Mouse (Mus musculus): ENCODE results near the gene Wdhd1. TPM values are rescaled to one million over a fixed set of nuclear protein-coding genes. Genes with fewer than 3 reads are reported as not detected.

The Wdhd1 gene
- polyA plus RNA-seq, 1 experiment from 2014 or later, result 2.7 TPM

- Histone ChIP-seq H3K9ac (replicated peaks; ENCODE audit: low read depth) (no peak overlapping the region), H3K27me3 (replicated peaks; ENCODE audit: insufficient read depth, low read length) (no peaks in the 10 kb centered on the region), H3K36me3 (ENCODE audit: insufficient read depth, low read length) (no peaks in the 10 kb centered on the region; the same call in 1 of the 2 replicates), H3K4me3 (ENCODE audit: low read depth, low read length) (no peak overlapping the region), H3K4me1 (ENCODE audit: insufficient read depth, low read depth, low read length) (no peaks in the 10 kb centered on the region), H3K4me2 (replicated peaks; ENCODE audit: low read depth, low read length) (no peak overlapping the region), H3K27ac (ENCODE audit: low read length) (no peak overlapping the region), H3K9me3 (ENCODE audit: low read length) (no peaks in the 10 kb centered on the region)
- ATAC-seq (no peak), DNase-seq (ENCODE audit: low spot score) (no peak)
- no peak for TF ChIP-seq EP300 (IDR thresholded peaks at IDR 0.05)
- 45% methylated on average over 1 of the region's 1 CpGs for WGBS
These were observed 9.6 kb upstream of the Wdhd1 start for GRCm38 (mm10) chr14:47286215-47286614.

GRCm38 (mm10) chr14:47285271-47285670 is 8.6 kb upstream of the Wdhd1 start:
- Histone ChIP-seq H3K9ac (replicated peaks; ENCODE audit: low read depth) (no peak overlapping the region), H3K4me3 (ENCODE audit: low read depth, low read length) (no peak overlapping the region), H3K36me3 (ENCODE audit: insufficient read depth, low read length) (no peaks in the 10 kb centered on the region; the same call in 1 of the 2 replicates), H3K4me1 (ENCODE audit: insufficient read depth, low read depth, low read length) (no peaks in the 10 kb centered on the region), H3K27ac (ENCODE audit: low read length) (no peak overlapping the region), H3K4me2 (replicated peaks; ENCODE audit: low read depth, low read length) (no peak overlapping the region), H3K9me3 (ENCODE audit: low read length) (no peaks in the 10 kb centered on the region), H3K27me3 (replicated peaks; ENCODE audit: insufficient read depth, low read length) (no peaks in the 10 kb centered on the region)
- ATAC-seq (no peak), DNase-seq (ENCODE audit: low spot score) (no peak)
- no peak for TF ChIP-seq CTCF (IDR thresholded peaks at IDR 0.05)
- no peak for TF ChIP-seq EP300 (IDR thresholded peaks at IDR 0.05)
- WGBS, result 97% methylated on average over 2 of the region's 2 CpGs

- TF ChIP-seq CTCF (IDR thresholded peaks at IDR 0.05) (no peak), EP300 (IDR thresholded peaks at IDR 0.05) (no peak)
- Histone ChIP-seq H3K27ac (ENCODE audit: low read length) (no peak overlapping the region), H3K9ac (replicated peaks; ENCODE audit: low read depth) (no peak overlapping the region), H3K4me3 (ENCODE audit: low read depth, low read length) (no peak overlapping the region), H3K4me1 (ENCODE audit: insufficient read depth, low read depth, low read length) (no peaks in the 10 kb centered on the region), H3K27me3 (replicated peaks; ENCODE audit: insufficient read depth, low read length) (no peaks in the 10 kb centered on the region), H3K4me2 (replicated peaks; ENCODE audit: low read depth, low read length) (no peak overlapping the region), H3K36me3 (ENCODE audit: insufficient read depth, low read length) (no peaks in the 10 kb centered on the region), H3K9me3 (ENCODE audit: low read length) (no peaks in the 10 kb centered on the region)
- DNase-seq (ENCODE audit: low spot score) (peak; percentile 12), ATAC-seq (no peak)
- WGBS, result 43% methylated on average over 7 of the region's 7 CpGs
These were observed 6.9 kb upstream of the Wdhd1 start for GRCm38 (mm10) chr14:47283568-47283967.

GRCm38 (mm10) chr14:47281535-47281934 is 4.9 kb upstream of the Wdhd1 start:
- Histone ChIP-seq H3K4me3 (ENCODE audit: low read depth, low read length) (no peak overlapping the region), H3K36me3 (ENCODE audit: insufficient read depth, low read length) (no peaks in the 10 kb centered on the region), H3K4me1 (ENCODE audit: insufficient read depth, low read depth, low read length) (no peaks in the 10 kb centered on the region; the same call in 1 of the 2 replicates), H3K27me3 (replicated peaks; ENCODE audit: insufficient read depth, low read length) (no peaks in the 10 kb centered on the region), H3K27ac (ENCODE audit: low read length) (no peak overlapping the region), H3K4me2 (replicated peaks; ENCODE audit: low read depth, low read length) (no peak overlapping the region), H3K9me3 (ENCODE audit: low read length) (no peaks in the 10 kb centered on the region), H3K9ac (replicated peaks; ENCODE audit: low read depth) (no peak overlapping the region)
- ATAC-seq, result no peak
- TF ChIP-seq CTCF (IDR thresholded peaks at IDR 0.05) (no peak), EP300 (IDR thresholded peaks at IDR 0.05) (no peak)
- DNase-seq (ENCODE audit: low spot score), result no peak
- WGBS, result 87% methylated on average over 4 of the region's 4 CpGs

- no peak overlapping the region for H3K4me3 ChIP-seq (ENCODE audit: low read depth, low read length)
- no peaks in the 10 kb centered on the region for H3K36me3 ChIP-seq (ENCODE audit: insufficient read depth, low read length)
- H3K9me3 ChIP-seq (ENCODE audit: low read length), result no peaks in the 10 kb centered on the region
- no peak overlapping the region for H3K9ac ChIP-seq (replicated peaks; ENCODE audit: low read depth)
- no peak for DNase-seq (ENCODE audit: low spot score)
- H3K27ac ChIP-seq (ENCODE audit: low read length), result no peak overlapping the region
- ATAC-seq, result no peak
- no peaks in the 10 kb centered on the region for H3K27me3 ChIP-seq (replicated peaks; ENCODE audit: insufficient read depth, low read length)
- 84% methylated on average over 2 of the region's 2 CpGs for WGBS
- TF ChIP-seq CTCF (IDR thresholded peaks at IDR 0.05) (peak; percentile 33), EP300 (IDR thresholded peaks at IDR 0.05) (no peak)
- no peak overlapping the region for H3K4me2 ChIP-seq (replicated peaks; ENCODE audit: low read depth, low read length)
- no peaks in the 10 kb centered on the region; the same call in 1 of the 2 replicates for H3K4me1 ChIP-seq (ENCODE audit: insufficient read depth, low read depth, low read length)
These were observed 2.4 kb upstream of the Wdhd1 start for GRCm38 (mm10) chr14:47279058-47279457.

- TF ChIP-seq EP300 (IDR thresholded peaks at IDR 0.05), result no peak
- TF ChIP-seq CTCF (IDR thresholded peaks at IDR 0.05), result no peak
- Histone ChIP-seq H3K36me3 (ENCODE audit: insufficient read depth, low read length) (no peaks in the 10 kb centered on the region), H3K4me3 (ENCODE audit: low read depth, low read length) (peak overlapping the region; percentile 82), H3K27ac (ENCODE audit: low read length) (peak overlapping the region; percentile 27; the same call in 1 of the 2 replicates), H3K27me3 (replicated peaks; ENCODE audit: insufficient read depth, low read length) (no peaks in the 10 kb centered on the region), H3K4me2 (replicated peaks; ENCODE audit: low read depth, low read length) (peak overlapping the region; percentile 81), H3K9me3 (ENCODE audit: low read length) (no peaks in the 10 kb centered on the region), H3K4me1 (ENCODE audit: insufficient read depth, low read depth, low read length) (no peaks in the 10 kb centered on the region; the same call in 1 of the 2 replicates), H3K9ac (replicated peaks; ENCODE audit: low read depth) (peak overlapping the region; percentile 51)
- WGBS, result 1% methylated on average over 22 of the region's 22 CpGs
- DNase-seq (ENCODE audit: low spot score) (peak; percentile 24), ATAC-seq (no peak)
These were observed 537 bp downstream of the Wdhd1 start for GRCm38 (mm10) chr14:47276036-47276603.

Data from lung, postnatal 0 days (tissue).